Mouse (Mus musculus) heart, postnatal 25 days (tissue): Measurements from ENCODE around the gene Olfm1. TPM values are rescaled to one million over a fixed set of nuclear protein-coding genes. Genes with fewer than 3 reads are reported as not detected.
A peak's percentile ranks its signal among the peaks of the same experiment; 100 is the strongest.

ENCODE experiments used
- DNase-seq: peaks from one replicate; pipeline ENCODE4 v3.0.0; 2022; ENCODE audit warnings: low spot score
- intact Hi-C: fragments of 180-260 bp; cut with DNase I; formaldehyde crosslinking; loops from one replicate; pipeline ENCODE4 v1.15.1; 2025
- total RNA-seq, 2 experiments: library from RNA; stranded (reverse); gene quantifications; 2 replicates each; pipeline ENCODE4 v1.2.3; 2021

The Olfm1 gene
- total RNA-seq, 2 experiments from 2014 or later, result 9.3 to 10.3 TPM

- no peak for DNase-seq
- intact Hi-C loops, result loop anchor here (10.0 kb wide), 1 partner anchor 277 kb away; no protein-coding TSS in a partner anchor
Measured at GRCm38 (mm10) chr2:28201441-28201841, 8.6 kb downstream of the Olfm1 start.

DNA sequence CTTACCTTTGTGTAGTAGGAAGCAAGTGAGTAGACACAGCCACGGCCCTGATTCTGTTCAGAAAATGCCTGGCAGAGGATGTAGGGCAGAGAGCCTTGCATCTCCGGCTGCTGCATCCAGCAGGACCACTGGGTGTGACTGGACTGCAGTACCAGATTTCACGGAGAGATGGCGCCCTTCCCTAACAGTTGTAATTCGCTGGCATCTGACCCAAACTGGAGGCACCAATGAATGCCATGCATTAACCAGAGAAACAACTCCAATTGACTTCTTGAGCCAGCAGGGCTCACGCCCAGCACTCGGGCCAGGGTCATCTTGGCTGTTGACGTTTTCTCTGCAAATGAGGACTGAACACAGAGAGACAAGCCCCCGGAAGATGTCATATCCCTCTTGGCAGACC, 11.4 kb downstream of the Olfm1 start:
- intact Hi-C loops, result loop anchor here (1.0 to 10.0 kb wide), 4 partner anchors 75 to 279 kb away; no protein-coding TSS in a partner anchor
- DNase-seq, result peak; percentile 64

DNA sequence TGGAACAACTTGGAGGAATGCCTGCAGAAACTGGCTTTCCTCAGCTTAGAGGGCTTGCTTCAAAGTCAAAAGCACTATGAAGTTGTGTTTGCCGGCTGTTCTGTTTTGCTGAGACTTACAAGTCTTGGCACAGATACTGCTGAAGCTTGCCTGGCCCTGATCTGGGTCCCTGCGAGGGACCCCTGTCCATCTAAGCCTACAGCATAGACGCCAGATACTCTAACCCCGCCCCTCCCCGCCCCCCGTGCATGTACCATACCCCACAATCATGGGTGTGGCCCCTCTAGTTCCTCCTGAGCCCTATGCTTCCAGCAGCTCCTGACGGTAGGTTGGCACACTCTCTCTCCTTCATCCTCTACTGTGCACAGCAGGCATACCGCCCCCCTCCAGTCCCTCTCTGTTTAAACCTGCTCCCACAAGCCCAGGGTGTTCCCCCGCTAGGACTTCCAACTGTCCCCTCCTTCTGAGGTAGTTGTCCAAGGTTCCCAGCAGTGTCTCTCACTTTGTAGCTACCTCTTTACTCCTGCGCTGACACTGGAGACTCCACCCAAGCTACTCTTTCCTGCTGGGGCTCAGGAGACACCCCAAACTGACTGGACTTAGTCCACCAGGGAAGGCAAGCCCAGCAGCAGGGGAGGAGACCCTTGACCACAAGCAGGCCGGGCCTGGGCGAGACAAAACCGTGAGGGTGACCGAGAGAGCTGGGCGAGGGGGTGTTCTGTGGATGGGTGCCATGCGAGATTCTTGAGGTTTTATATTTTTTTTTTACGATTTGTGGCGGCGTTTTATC, 12.1 kb downstream of the Olfm1 start:
- DNase-seq, result no peak
- intact Hi-C loops, result loop anchor here (1.0 to 10.0 kb wide), 5 partner anchors 74 to 280 kb away; no protein-coding TSS in a partner anchor

- intact Hi-C loops, result loop anchor here (1.0 to 10.0 kb wide), 3 partner anchors 73 to 281 kb away; no protein-coding TSS in a partner anchor
- peak; percentile 64 for DNase-seq
Measured at GRCm38 (mm10) chr2:28205467-28205805, 12.6 kb downstream of the Olfm1 start.

DNA sequence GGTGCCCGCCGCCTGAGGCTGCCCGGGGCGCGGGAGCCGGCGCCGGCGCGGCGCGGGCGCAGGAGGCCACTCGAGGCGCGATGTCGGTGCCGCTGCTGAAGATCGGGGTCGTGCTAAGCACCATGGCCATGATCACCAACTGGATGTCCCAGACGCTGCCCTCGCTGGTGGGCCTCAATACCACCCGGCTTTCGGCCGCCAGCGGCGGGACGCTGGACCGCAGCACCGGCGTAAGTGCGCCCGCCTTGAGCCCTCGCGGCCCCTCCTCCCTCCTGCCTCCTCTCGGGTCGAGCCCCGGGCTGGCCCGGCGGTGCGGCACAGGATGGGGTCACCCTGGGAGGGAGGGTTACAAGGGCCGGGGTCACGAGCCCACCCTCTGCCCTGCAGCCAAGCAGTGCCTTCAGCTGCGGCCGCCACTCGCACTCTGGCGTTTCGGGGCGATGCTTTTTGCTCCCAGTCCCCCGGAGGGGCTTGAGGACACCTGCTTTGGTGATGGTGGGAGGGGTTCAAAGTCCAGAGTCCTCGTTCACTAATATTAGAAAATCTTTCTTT, 13.2 kb downstream of the Olfm1 start:
- no peak for DNase-seq
- intact Hi-C loops, result loop anchor here (1.0 to 10.0 kb wide), 3 partner anchors 73 to 281 kb away; no protein-coding TSS in a partner anchor

DNA sequence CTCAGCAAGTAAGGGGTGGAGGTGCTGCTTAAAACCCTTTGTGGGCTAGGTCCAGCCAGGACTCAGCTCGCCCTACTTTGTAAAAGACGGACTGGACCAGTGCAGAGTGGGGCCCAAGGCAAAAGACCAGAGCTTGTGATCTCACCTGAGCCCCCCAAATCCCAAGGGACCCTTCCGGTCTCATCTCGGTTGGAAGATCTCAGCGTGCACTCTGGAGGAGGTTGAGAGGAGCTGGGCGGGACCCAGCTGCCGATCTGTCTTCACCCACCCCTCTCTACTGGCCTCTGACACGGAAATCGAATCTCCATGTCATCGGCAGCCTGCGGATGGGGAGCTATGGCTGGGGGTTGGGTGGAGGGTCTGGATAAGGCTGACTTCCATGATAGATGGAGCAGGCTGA, 13.7 kb downstream of the Olfm1 start:
- intact Hi-C loops, result loop anchor here (10.0 kb wide), 1 partner anchor 282 kb away; no protein-coding TSS in a partner anchor

DNA sequence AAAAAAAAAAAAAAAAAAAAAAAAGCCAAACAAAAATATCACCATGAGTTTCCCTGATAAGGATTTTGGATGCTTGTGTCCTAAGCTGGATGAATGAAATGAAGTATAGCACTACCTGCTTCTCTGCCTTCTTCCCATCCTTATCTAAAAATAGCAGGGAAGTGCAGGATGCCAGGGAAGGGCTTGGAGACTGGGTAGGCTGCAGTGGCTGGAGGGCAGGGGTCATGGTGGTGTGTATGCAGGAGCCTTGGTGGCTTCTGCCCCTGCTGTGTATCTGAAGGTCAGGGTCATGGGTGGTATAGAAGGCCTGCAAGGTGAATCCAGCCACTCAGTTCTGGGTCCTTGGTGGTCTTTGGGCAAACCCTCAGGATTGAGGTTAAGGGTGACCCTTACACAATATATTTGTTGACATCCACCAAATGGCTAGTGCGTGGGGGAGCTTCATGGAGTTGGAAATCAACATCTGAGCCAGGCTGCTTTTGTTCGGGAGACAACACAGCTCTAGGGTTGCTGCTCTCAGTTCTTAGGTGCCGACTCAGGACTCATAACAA, 14.5 kb downstream of the Olfm1 start:
- intact Hi-C loops, result loop anchor here (10.0 kb wide), 1 partner anchor 282 kb away; no protein-coding TSS in a partner anchor

More for the DNA sequence above, 13.7 kb downstream of the Olfm1 start:
- no peak for DNase-seq

DNA sequence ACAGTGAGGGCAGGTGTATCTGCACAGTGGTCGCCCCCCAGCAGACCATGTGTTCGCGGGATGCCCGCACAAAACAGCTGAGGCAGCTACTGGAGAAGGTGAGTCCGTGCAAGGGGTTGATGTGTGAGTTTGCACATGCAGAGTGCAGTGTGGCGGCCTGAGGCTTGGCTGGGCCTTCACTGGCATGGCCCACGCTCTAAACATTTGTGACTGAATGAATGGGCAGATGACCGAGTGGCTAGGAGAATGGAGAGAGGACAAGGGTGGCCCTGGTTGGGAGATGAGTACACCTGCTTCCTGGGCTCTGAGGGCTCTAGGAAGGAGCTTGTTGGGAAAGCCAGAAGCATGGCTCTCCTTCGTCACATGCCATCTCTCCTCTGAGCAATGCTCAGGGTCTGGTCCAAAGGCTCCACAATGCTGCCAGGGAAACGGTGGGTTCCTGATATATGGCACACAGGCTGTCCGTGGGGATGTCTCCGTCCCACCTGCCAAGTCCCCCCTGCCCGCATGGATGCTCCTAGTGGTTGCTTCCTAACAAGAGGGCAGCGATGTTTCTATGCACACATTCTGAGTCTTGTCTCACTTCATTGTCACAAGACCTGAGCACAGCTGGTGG, 15.4 kb downstream of the Olfm1 start:
- no peak for DNase-seq
- intact Hi-C loops, result loop anchor here (10.0 kb wide), 1 partner anchor 283 kb away; no protein-coding TSS in a partner anchor

More for the DNA sequence above, 14.5 kb downstream of the Olfm1 start:
- no peak for DNase-seq

DNA sequence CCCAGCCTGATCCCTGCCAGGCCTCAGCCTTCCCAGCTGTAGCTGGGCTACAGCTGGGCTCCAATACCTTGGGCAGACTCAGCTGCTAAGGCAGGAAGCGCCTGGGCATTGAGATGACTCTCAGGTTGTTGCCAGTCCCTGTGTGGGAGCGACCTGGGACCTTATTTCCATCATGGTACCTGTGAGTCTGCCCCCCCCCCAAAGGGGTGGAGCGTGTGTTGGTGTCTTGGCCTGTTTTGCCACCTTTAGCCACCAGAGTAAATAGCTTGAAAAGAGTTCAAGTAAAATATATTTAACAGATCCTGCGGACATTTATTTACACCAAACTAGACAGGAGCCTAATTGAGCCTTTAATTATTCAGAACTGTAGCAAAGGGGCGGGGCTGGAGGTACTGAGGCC, 16.4 kb downstream of the Olfm1 start:
- DNase-seq, result no peak
- intact Hi-C loops, result loop anchor here (10.0 kb wide), 1 partner anchor 284 kb away; no protein-coding TSS in a partner anchor

- intact Hi-C loops, result loop anchor here (10.0 kb wide), 1 partner anchor 285 kb away; no protein-coding TSS in a partner anchor
Measured at GRCm38 (mm10) chr2:28209653-28210052, 16.9 kb downstream of the Olfm1 start.

GRCm38 (mm10) chr2:28210273-28210672, 17.5 kb downstream of the Olfm1 start:
- no peak for DNase-seq
- intact Hi-C loops, result no loop called here

More at GRCm38 (mm10) chr2:28209653-28210052, 16.9 kb downstream of the Olfm1 start:
- no peak for DNase-seq

- no peak for DNase-seq
- intact Hi-C loops, result no loop called here
Measured at GRCm38 (mm10) chr2:28211531-28212281, 18.9 kb downstream of the Olfm1 start.

DNA sequence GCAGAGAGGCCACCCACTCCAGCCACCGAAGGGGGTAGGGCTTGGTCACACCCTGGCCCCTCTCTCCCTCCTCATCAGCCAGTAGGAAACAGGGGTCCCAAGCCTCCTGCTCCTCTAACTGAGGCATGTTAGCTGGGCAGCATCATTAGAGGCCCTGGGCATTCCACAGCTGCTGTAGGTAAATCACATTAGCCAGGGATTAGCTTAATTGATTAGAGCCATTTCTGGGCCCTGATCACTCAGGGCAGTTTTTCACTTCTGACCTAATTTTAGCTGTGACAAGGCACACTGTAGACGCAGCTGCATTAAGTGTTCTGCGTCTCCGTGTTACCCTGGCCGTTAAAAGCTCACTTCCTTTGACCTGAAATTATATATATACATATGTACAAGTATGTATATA, 20.1 kb downstream of the Olfm1 start:
- intact Hi-C loops, result no loop called here

GRCm38 (mm10) chr2:28216211-28216775, 23.5 kb downstream of the Olfm1 start:
- intact Hi-C loops, result no loop called here
- no peak for DNase-seq

More for the DNA sequence above, 20.1 kb downstream of the Olfm1 start:
- no peak for DNase-seq

GRCm38 (mm10) chr2:28217783-28218182, 25.0 kb downstream of the Olfm1 start:
- no peak for DNase-seq
- intact Hi-C loops, result no loop called here

GRCm38 (mm10) chr2:28218651-28219356, 26.0 kb downstream of the Olfm1 start:
- DNase-seq, result peak; percentile 34
- intact Hi-C loops, result no loop called here

- no peak for DNase-seq
- intact Hi-C loops, result no loop called here
Measured at GRCm38 (mm10) chr2:28219625-28220024, 26.8 kb downstream of the Olfm1 start.

DNA sequence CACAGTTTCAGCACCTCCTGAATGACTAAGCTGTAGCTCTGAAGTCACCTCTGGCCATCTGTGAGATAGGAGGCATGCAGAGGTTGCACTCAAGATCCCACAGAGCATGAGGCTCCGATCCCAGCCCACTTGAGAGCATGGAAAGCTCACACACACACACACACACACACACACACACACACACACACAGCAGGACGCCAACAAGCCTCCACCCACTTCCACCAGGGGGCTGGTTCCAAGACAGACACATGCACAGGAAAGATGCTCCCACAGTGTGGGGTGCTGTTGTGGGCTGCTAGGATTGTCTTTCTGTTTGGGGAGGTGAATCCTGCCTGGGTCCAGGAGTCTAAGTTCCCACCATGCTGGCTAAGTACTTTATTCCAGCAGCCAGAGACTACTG, 29.0 kb downstream of the Olfm1 start:
- intact Hi-C loops, result no loop called here
- DNase-seq, result no peak
